13 mouse cellular contexts compared by ENCODE assay signal in the genomic region with DNA sequence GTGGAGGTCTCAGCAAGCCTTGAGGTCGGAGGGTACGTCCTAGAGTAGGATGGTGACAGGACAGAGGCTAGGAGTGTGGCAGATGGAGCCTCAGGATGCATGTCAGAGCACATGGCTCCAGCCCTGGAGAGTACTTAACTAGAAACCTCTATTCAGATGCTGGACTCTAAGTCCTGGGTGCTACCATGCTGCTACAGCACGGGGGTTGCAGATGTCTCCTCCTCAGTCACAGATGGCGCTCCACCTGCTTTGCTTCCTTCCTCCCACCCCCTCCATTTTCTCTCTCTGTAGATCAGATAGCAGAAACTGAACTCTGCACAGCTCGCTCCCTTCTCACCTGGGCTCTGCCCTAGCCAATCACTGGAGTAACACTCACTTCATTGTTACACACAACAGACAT.
DNase-seq lines count a peak whose midpoint lies in the region; ATAC-seq and TF ChIP-seq lines count a peak whose summit lies in the region.
"Had no signal": no experiment of that assay in that cellular context is flagged by ENCODE, and none has a peak within 500 bp of the region (broad histone marks: within the 10 kb centered on the region; RNA-seq: fewer than 3 reads in every experiment).

No protein-coding gene starts in this region.

- H3K4me1 ChIP-seq in hindbrain, postnatal 0 days (ENCODE audit: insufficient read depth, low read length): no peaks in the 10 kb centered on the region
- H3K4me1 ChIP-seq in hindbrain, embryonic 12.5 days: peaks cover 11% of the 10 kb centered on the region; the same call in 1 of the 2 replicates
- H3K4me1 ChIP-seq in heart, adult 2 months (ENCODE audit: control insufficient read depth, insufficient read depth, low read length): peaks cover 22% of the 10 kb centered on the region
- H3K4me1 ChIP-seq in hindbrain, embryonic 14.5 days (replicated peaks; ENCODE audit: control insufficient read depth, insufficient read depth, low read length): peaks cover 6% of the 10 kb centered on the region; the same call in 1 of the 2 replicates

- no peak overlapping the region for H3K9ac ChIP-seq in hindbrain, postnatal 0 days (replicated peaks; ENCODE audit: low read length)
- H3K9ac ChIP-seq in hindbrain, embryonic 12.5 days: no peak overlapping the region
- H3K9ac ChIP-seq in heart, adult 2 months (ENCODE audit: low read depth, low read length): no peak overlapping the region
- H3K9ac ChIP-seq in hindbrain, embryonic 14.5 days: no peak overlapping the region
- H3K9ac ChIP-seq: lung, embryonic 15.5 days; neural tube, embryonic 15.5 days had no signal

- H3K27me3 ChIP-seq in hindbrain, postnatal 0 days (ENCODE audit: insufficient read depth, low read length): no peaks in the 10 kb centered on the region
- no peaks in the 10 kb centered on the region for H3K27me3 ChIP-seq in hindbrain, embryonic 12.5 days
- H3K27me3 ChIP-seq in heart, adult 2 months (ENCODE audit: control insufficient read depth, insufficient read depth, low read length): no peaks in the 10 kb centered on the region
- no peaks in the 10 kb centered on the region for H3K27me3 ChIP-seq in hindbrain, embryonic 14.5 days (ENCODE audit: control insufficient read depth, insufficient read depth, low read length)
- H3K27me3 ChIP-seq: CH12.LX; lung, embryonic 15.5 days; neural tube, embryonic 15.5 days had no signal

- H3K4me2 ChIP-seq in hindbrain, postnatal 0 days (ENCODE audit: low read depth, low read length): no peak overlapping the region
- no peak overlapping the region for H3K4me2 ChIP-seq in hindbrain, embryonic 12.5 days (replicated peaks)
- H3K4me2 ChIP-seq in hindbrain, embryonic 14.5 days (replicated peaks): no peak overlapping the region
- H3K4me2 ChIP-seq: lung, embryonic 15.5 days; neural tube, embryonic 15.5 days had no signal

- intact Hi-C loops in heart, adult 2 months (cut with DNase I): no loop called here

- no peak for TF ChIP-seq EP300 in heart, adult 2 months (IDR thresholded peaks at IDR 0.05; ENCODE audit: insufficient read depth, low read depth, low read length)

- ATAC-seq in hindbrain, postnatal 0 days: peak; percentile 43
- ATAC-seq in hindbrain, embryonic 12.5 days (ENCODE audit: low FRiP score): no peak
- ATAC-seq in hindbrain, embryonic 14.5 days (ENCODE audit: low FRiP score): no peak

- H3K27ac ChIP-seq in hindbrain, postnatal 0 days: no peak overlapping the region
- no peak overlapping the region for H3K27ac ChIP-seq in hindbrain, embryonic 12.5 days
- H3K27ac ChIP-seq in heart, adult 2 months: no peak overlapping the region
- no peak overlapping the region for H3K27ac ChIP-seq in hindbrain, embryonic 14.5 days
- H3K27ac ChIP-seq: lung, embryonic 15.5 days; midbrain, embryonic 10.5 days had no signal

- H3K4me3 ChIP-seq in hindbrain, postnatal 0 days (ENCODE audit: low read length): no peak overlapping the region
- no peak overlapping the region for H3K4me3 ChIP-seq in hindbrain, embryonic 12.5 days
- no peak overlapping the region for H3K4me3 ChIP-seq in heart, adult 2 months
- no peak overlapping the region for H3K4me3 ChIP-seq in hindbrain, embryonic 14.5 days (replicated peaks; ENCODE audit: low read length)
- H3K4me3 ChIP-seq: lung, embryonic 15.5 days; midbrain, embryonic 10.5 days; neural tube, embryonic 15.5 days had no signal

- TF ChIP-seq POLR2A in heart, adult 2 months (IDR thresholded peaks at IDR 0.05; ENCODE audit: insufficient read depth, low read depth, low read length): no peak

- DNase-seq in hindbrain, postnatal 0 days (ENCODE audit: low spot score): peak; percentile 39
- peak; percentile 93 for DNase-seq in cerebellum, adult 11-12 months
- DNase-seq in layer of hippocampus, adult 18-20 months (ENCODE audit: low spot score in 2 of 2): peak; percentile 60 to 89
- DNase-seq in telencephalon, adult 2 months (ENCODE audit: low read depth, low spot score): peak; percentile 63
- DNase-seq in heart, postnatal 4 days: no peak
- no peak for DNase-seq in heart, adult 2 months
- DNase-seq in hindbrain, embryonic 14.5 days (ENCODE audit: low spot score): no peak
- DNase-seq: heart, adult 11 months had no signal

- no peaks in the 10 kb centered on the region for H3K79me2 ChIP-seq in heart, adult 2 months (replicated peaks; ENCODE audit: control insufficient read depth, insufficient read depth, low read length)

- H3K36me3 ChIP-seq in hindbrain, postnatal 0 days (ENCODE audit: insufficient read depth, low read length): peaks cover 3% of the 10 kb centered on the region; the same call in 1 of the 2 replicates
- H3K36me3 ChIP-seq in hindbrain, embryonic 12.5 days: peaks cover 16% of the 10 kb centered on the region
- peaks cover 13% of the 10 kb centered on the region for H3K36me3 ChIP-seq in heart, adult 2 months (ENCODE audit: control insufficient read depth, insufficient read depth, low read length)
- H3K36me3 ChIP-seq in hindbrain, embryonic 14.5 days (replicated peaks; ENCODE audit: control insufficient read depth, insufficient read depth): peaks cover 17% of the 10 kb centered on the region; the same call in 1 of the 2 replicates

- no peak for TF ChIP-seq CTCF in hindbrain, postnatal 0 days (IDR thresholded peaks at IDR 0.05; ENCODE audit: low read depth)
- TF ChIP-seq CTCF in heart, adult 2 months (IDR thresholded peaks at IDR 0.05): no peak

- 76% methylated on average over 5 of the region's 5 CpGs for WGBS in hindbrain, postnatal 0 days
- WGBS in hindbrain, embryonic 12.5 days: 88% methylated on average over 5 of the region's 5 CpGs
- WGBS in heart, adult 2 months: 91% methylated on average over 5 of the region's 5 CpGs
- 94% methylated on average over 5 of the region's 5 CpGs for WGBS in hindbrain, embryonic 14.5 days

- H3K9me3 ChIP-seq in hindbrain, postnatal 0 days (ENCODE audit: low read length): no peaks in the 10 kb centered on the region
- no peaks in the 10 kb centered on the region for H3K9me3 ChIP-seq in hindbrain, embryonic 12.5 days (replicated peaks)
- H3K9me3 ChIP-seq in hindbrain, embryonic 14.5 days (ENCODE audit: control insufficient read depth, low read length): no peaks in the 10 kb centered on the region
- H3K9me3 ChIP-seq: lung, embryonic 15.5 days; midbrain, embryonic 10.5 days; neural tube, embryonic 15.5 days had no signal

Comparison
In these comparisons a context has a peak if more than half of its experiments do, and no peak if none do; other contexts are left out.
1. DNase-seq: peak in hindbrain, postnatal 0 days (single experiment), cerebellum, adult 11-12 months (single experiment), layer of hippocampus, adult 18-20 months (2 of 2) and telencephalon, adult 2 months (single experiment); none in heart, postnatal 4 days (single experiment), heart, adult 2 months (0 of 2) and hindbrain, embryonic 14.5 days (single experiment).